22 mouse cellular contexts compared by ENCODE assay signal in genomic region chr11:98892426-98892825, GRCm38 (mm10). TPM values are rescaled to one million over a fixed set of nuclear protein-coding genes. Genes with fewer than 3 reads are reported as not detected.
DNase-seq lines count a peak whose midpoint lies in the region; ATAC-seq and TF ChIP-seq lines count a peak whose summit lies in the region.
"Had no signal": no experiment of that assay in that cellular context is flagged by ENCODE, and none has a peak within 500 bp of the region (broad histone marks: within the 10 kb centered on the region; RNA-seq: fewer than 3 reads in every experiment).

No protein-coding gene starts in this region.

- peak; percentile 20; the same call in 1 of the 2 replicates for ATAC-seq in kidney, embryonic 14.5 days (ENCODE audit: low FRiP score, low TSS enrichment)
- ATAC-seq in embryonic facial prominence, embryonic 13.5 days (ENCODE audit: insufficient number of reproducible peaks, insufficient read depth, low FRiP score, low TSS enrichment, low read depth): no peak
- no peak for ATAC-seq in stomach, embryonic 15.5 days (ENCODE audit: insufficient read depth, low FRiP score, low read depth)
- no peak for ATAC-seq in kidney, embryonic 16.5 days (ENCODE audit: low FRiP score, low TSS enrichment)
- ATAC-seq in forebrain, embryonic 13.5 days: no peak
- ATAC-seq: intestine, postnatal 0 days had no signal

- H3K27me3 ChIP-seq in kidney, embryonic 14.5 days (ENCODE audit: control insufficient read depth, insufficient read depth, low read length): no peaks in the 10 kb centered on the region
- no peaks in the 10 kb centered on the region for H3K27me3 ChIP-seq in kidney, adult 2 months (replicated peaks; ENCODE audit: control insufficient read depth, insufficient read depth, low read length)
- H3K27me3 ChIP-seq in embryonic facial prominence, embryonic 13.5 days: no peaks in the 10 kb centered on the region
- H3K27me3 ChIP-seq in stomach, embryonic 15.5 days (replicated peaks): no peaks in the 10 kb centered on the region
- no peaks in the 10 kb centered on the region for H3K27me3 ChIP-seq in kidney, embryonic 16.5 days (ENCODE audit: insufficient read depth, low read length)
- H3K27me3 ChIP-seq in forebrain, embryonic 13.5 days: no peaks in the 10 kb centered on the region
- H3K27me3 ChIP-seq: hindbrain, embryonic 15.5 days; neural tube, embryonic 15.5 days had no signal

- no peaks in the 10 kb centered on the region for H3K9me3 ChIP-seq in kidney, embryonic 14.5 days (ENCODE audit: control insufficient read depth, low read length)
- H3K9me3 ChIP-seq in ES-E14 (ENCODE audit: control insufficient read depth, insufficient read depth, low read depth, low read length): no peaks in the 10 kb centered on the region
- H3K9me3 ChIP-seq in embryonic facial prominence, embryonic 13.5 days: no peaks in the 10 kb centered on the region
- no peaks in the 10 kb centered on the region for H3K9me3 ChIP-seq in stomach, embryonic 15.5 days
- H3K9me3 ChIP-seq in kidney, embryonic 16.5 days (ENCODE audit: low read length): no peaks in the 10 kb centered on the region
- H3K9me3 ChIP-seq in forebrain, embryonic 13.5 days (replicated peaks): no peaks in the 10 kb centered on the region
- H3K9me3 ChIP-seq: hindbrain, embryonic 15.5 days; neural tube, embryonic 15.5 days had no signal

- no peak for DNase-seq in kidney, adult 2 months
- no peak for DNase-seq in ES-E14 (ENCODE audit: low read depth, low spot score)
- DNase-seq: B cell, adult 2 months; cerebellum, adult 11 months; cerebellum, postnatal 14 days; embryo, embryonic 11 days; gastrocnemius, postnatal 14 days; heart, postnatal 10 days; kidney, postnatal 14 days; lung, postnatal 36 days; right cerebral cortex, postnatal 25 days; thymus, adult 18-20 months had no signal

- TF ChIP-seq CTCF in kidney, adult 2 months (conservative IDR thresholded peaks at IDR 0.05; ENCODE audit: insufficient read depth, insufficient read length, low read depth, low read length): no peak

- H3K36me3 ChIP-seq in kidney, embryonic 14.5 days (ENCODE audit: control insufficient read depth, insufficient read depth, low read length): peaks cover 88% of the 10 kb centered on the region
- peaks cover 3% of the 10 kb centered on the region for H3K36me3 ChIP-seq in kidney, adult 2 months (ENCODE audit: control insufficient read depth, insufficient read depth, low read length)
- peaks cover 10% of the 10 kb centered on the region; the same call in 1 of the 2 replicates for H3K36me3 ChIP-seq in ES-E14 (ENCODE audit: control insufficient read depth, insufficient read depth, low read length, poor library complexity, severe bottlenecking)
- peaks cover 96% of the 10 kb centered on the region for H3K36me3 ChIP-seq in embryonic facial prominence, embryonic 13.5 days
- H3K36me3 ChIP-seq in stomach, embryonic 15.5 days: peaks cover 56% of the 10 kb centered on the region
- peaks cover 73% of the 10 kb centered on the region for H3K36me3 ChIP-seq in kidney, embryonic 16.5 days (ENCODE audit: insufficient read depth, low read length)
- peaks cover 93% of the 10 kb centered on the region for H3K36me3 ChIP-seq in forebrain, embryonic 13.5 days (ENCODE audit: poor library complexity, severe bottlenecking)

- H3K9ac ChIP-seq in kidney, embryonic 14.5 days (ENCODE audit: low read depth, low read length): no peak overlapping the region
- H3K9ac ChIP-seq in ES-E14 (ENCODE audit: insufficient read depth, low read depth, low read length, poor library complexity, severe bottlenecking): no peak overlapping the region
- no peak overlapping the region for H3K9ac ChIP-seq in embryonic facial prominence, embryonic 13.5 days
- H3K9ac ChIP-seq in stomach, embryonic 15.5 days: no peak overlapping the region
- no peak overlapping the region for H3K9ac ChIP-seq in kidney, embryonic 16.5 days (replicated peaks; ENCODE audit: low read length)
- H3K9ac ChIP-seq in forebrain, embryonic 13.5 days: no peak overlapping the region
- H3K9ac ChIP-seq: hindbrain, embryonic 15.5 days; neural tube, embryonic 15.5 days had no signal

- no peak overlapping the region for H3K27ac ChIP-seq in kidney, embryonic 14.5 days (ENCODE audit: low read depth, low read length)
- no peak overlapping the region for H3K27ac ChIP-seq in kidney, adult 2 months (ENCODE audit: insufficient read depth, low read depth, low read length)
- no peak overlapping the region for H3K27ac ChIP-seq in ES-E14 (ENCODE audit: insufficient read depth, low read depth, low read length, poor library complexity, severe bottlenecking)
- 0 out of 2 replicates have a peak overlapping the region, but pooled peaks have one; percentile 61 for H3K27ac ChIP-seq in embryonic facial prominence, embryonic 13.5 days
- H3K27ac ChIP-seq in stomach, embryonic 15.5 days: 0 out of 2 replicates have a peak overlapping the region, but pooled peaks have one; percentile 21
- no peak overlapping the region for H3K27ac ChIP-seq in kidney, embryonic 16.5 days (ENCODE audit: low read length)
- H3K27ac ChIP-seq in forebrain, embryonic 13.5 days: no peak overlapping the region
- H3K27ac ChIP-seq: hindbrain, embryonic 15.5 days; neural tube, embryonic 15.5 days had no signal

- 66% methylated on average over 5 of the region's 5 CpGs for WGBS in kidney, embryonic 14.5 days
- 83% methylated on average over 5 of the region's 5 CpGs for WGBS in kidney, adult 2 months
- WGBS in embryonic facial prominence, embryonic 13.5 days: 57% methylated on average over 5 of the region's 5 CpGs
- WGBS in stomach, embryonic 15.5 days: 59% methylated on average over 5 of the region's 5 CpGs
- 62% methylated on average over 5 of the region's 5 CpGs for WGBS in kidney, embryonic 16.5 days
- WGBS in forebrain, embryonic 13.5 days: 34% methylated on average over 5 of the region's 5 CpGs

- H3K4me2 ChIP-seq in kidney, embryonic 14.5 days (replicated peaks; ENCODE audit: low read depth, low read length): no peak overlapping the region
- H3K4me2 ChIP-seq in embryonic facial prominence, embryonic 13.5 days: peak overlapping the region; percentile 32; the same call in 1 of the 2 replicates
- no peak overlapping the region for H3K4me2 ChIP-seq in stomach, embryonic 15.5 days
- no peak overlapping the region for H3K4me2 ChIP-seq in kidney, embryonic 16.5 days (replicated peaks; ENCODE audit: low read depth, low read length)
- H3K4me2 ChIP-seq in forebrain, embryonic 13.5 days: no peak overlapping the region
- H3K4me2 ChIP-seq: hindbrain, embryonic 15.5 days; liver, embryonic 11.5 days; midbrain, embryonic 11.5 days; neural tube, embryonic 15.5 days had no signal

- H3K4me1 ChIP-seq in kidney, embryonic 14.5 days (ENCODE audit: control insufficient read depth, insufficient read depth, low read length): no peaks in the 10 kb centered on the region
- H3K4me1 ChIP-seq in kidney, adult 2 months (ENCODE audit: control insufficient read depth, insufficient read depth, low read length): no peaks in the 10 kb centered on the region
- H3K4me1 ChIP-seq in ES-E14 (ENCODE audit: control insufficient read depth in 2 of 2, insufficient read depth in 2 of 2, low read length in 2 of 2, poor library complexity in 1 of 2): peaks cover 0 to 14% of the 10 kb centered on the region in 2 experiments; a peak in 2 of 4 replicates
- peaks cover 10% of the 10 kb centered on the region for H3K4me1 ChIP-seq in embryonic facial prominence, embryonic 13.5 days
- H3K4me1 ChIP-seq in stomach, embryonic 15.5 days: 0 out of 2 replicates have a peak, but pooled peaks cover 3% of the 10 kb centered on the region
- no peaks in the 10 kb centered on the region for H3K4me1 ChIP-seq in kidney, embryonic 16.5 days (ENCODE audit: insufficient read depth, low read length)
- H3K4me1 ChIP-seq in forebrain, embryonic 13.5 days: peaks cover 7% of the 10 kb centered on the region
- H3K4me1 ChIP-seq: hindbrain, embryonic 15.5 days; neural tube, embryonic 15.5 days had no signal

- no peak overlapping the region for H3K4me3 ChIP-seq in kidney, embryonic 14.5 days (ENCODE audit: low read length)
- H3K4me3 ChIP-seq in kidney, adult 2 months (ENCODE audit: insufficient read depth, low read depth, low read length): no peak overlapping the region
- H3K4me3 ChIP-seq in ES-E14 (ENCODE audit: insufficient read depth in 1 of 2, low read depth in 1 of 2, low read length in 2 of 2, poor library complexity in 1 of 2, severe bottlenecking in 1 of 2): peak overlapping the region; percentile 5 to 25; a peak in 2 of 4 replicates
- no peak overlapping the region for H3K4me3 ChIP-seq in embryonic facial prominence, embryonic 13.5 days
- H3K4me3 ChIP-seq in stomach, embryonic 15.5 days (replicated peaks): no peak overlapping the region
- no peak overlapping the region for H3K4me3 ChIP-seq in kidney, embryonic 16.5 days (ENCODE audit: low read length)
- no peak overlapping the region for H3K4me3 ChIP-seq in forebrain, embryonic 13.5 days
- H3K4me3 ChIP-seq: hindbrain, embryonic 15.5 days; neural tube, embryonic 15.5 days had no signal

- TF ChIP-seq POLR2A in kidney, adult 2 months (IDR thresholded peaks at IDR 0.05; ENCODE audit: low read depth, low read length): no peak

- in situ Hi-C loops in ES-E14 (cut with MboI; ENCODE audit: low sequenced_read_pairs in 2 of 2, unreplicated experiment in 2 of 2): no loop called here

RNA-seq across cellular contexts. Expression of gene Cdc6, which starts 15.2 kb away (rescaled TPM):
- polyA plus RNA-seq in kidney, embryonic 14.5 days (2014; fragmentation: Nextera tagmentation; extraction: Ambion mirVana): 32.5 and 44.1 TPM in 2 replicates
- 0.11 and 0.14 TPM in 2 replicates for polyA plus RNA-seq in kidney, adult 2 months (2012; rRNA removed)
- 32.7 and 51.3 TPM in 2 replicates for total RNA-seq in ES-E14 (2012; rRNA removed)
- polyA plus RNA-seq in embryonic facial prominence, embryonic 13.5 days (2015; fragmentation: Nextera tagmentation; extraction: Ambion mirVana): 26.9 and 31.5 TPM in 2 replicates
- polyA plus RNA-seq in stomach, embryonic 15.5 days (2015; fragmentation: Nextera tagmentation; extraction: Ambion mirVana): 28.8 and 30.3 TPM in 2 replicates
- polyA plus RNA-seq in kidney, embryonic 16.5 days (2015; fragmentation: Nextera tagmentation; extraction: Ambion mirVana): 36.2 and 38.6 TPM in 2 replicates
- 23.0 and 26.9 TPM in 2 replicates for polyA plus RNA-seq in forebrain, embryonic 13.5 days (2015; fragmentation: Nextera tagmentation; extraction: Ambion mirVana)

RNA-seq across cellular contexts. Expression of gene Wipf2, which starts 29.0 kb away (rescaled TPM):
- 6.5 and 6.7 TPM in 2 replicates for polyA plus RNA-seq in kidney, embryonic 14.5 days (2014; fragmentation: Nextera tagmentation; extraction: Ambion mirVana)
- 8.7 and 9.9 TPM in 2 replicates for polyA plus RNA-seq in kidney, adult 2 months (2012; rRNA removed)
- 4.7 and 5.8 TPM in 2 replicates for total RNA-seq in ES-E14 (2012; rRNA removed)
- 6.3 and 6.8 TPM in 2 replicates for polyA plus RNA-seq in embryonic facial prominence, embryonic 13.5 days (2015; fragmentation: Nextera tagmentation; extraction: Ambion mirVana)
- polyA plus RNA-seq in stomach, embryonic 15.5 days (2015; fragmentation: Nextera tagmentation; extraction: Ambion mirVana): 4.5 and 5.0 TPM in 2 replicates
- 5.4 and 5.9 TPM in 2 replicates for polyA plus RNA-seq in kidney, embryonic 16.5 days (2015; fragmentation: Nextera tagmentation; extraction: Ambion mirVana)
- 5.0 and 5.4 TPM in 2 replicates for polyA plus RNA-seq in forebrain, embryonic 13.5 days (2015; fragmentation: Nextera tagmentation; extraction: Ambion mirVana)

RNA-seq across cellular contexts. Expression of gene Rara, which starts 35.2 kb away (rescaled TPM):
- 27.7 and 36.7 TPM in 2 replicates for polyA plus RNA-seq in kidney, embryonic 14.5 days (2014; fragmentation: Nextera tagmentation; extraction: Ambion mirVana)
- polyA plus RNA-seq in kidney, adult 2 months (2012; rRNA removed): 18.0 and 19.6 TPM in 2 replicates
- total RNA-seq in ES-E14 (2012; rRNA removed): 25.8 and 30.1 TPM in 2 replicates
- polyA plus RNA-seq in embryonic facial prominence, embryonic 13.5 days (2015; fragmentation: Nextera tagmentation; extraction: Ambion mirVana): 39.4 and 44.7 TPM in 2 replicates
- 34.0 and 41.0 TPM in 2 replicates for polyA plus RNA-seq in stomach, embryonic 15.5 days (2015; fragmentation: Nextera tagmentation; extraction: Ambion mirVana)
- polyA plus RNA-seq in kidney, embryonic 16.5 days (2015; fragmentation: Nextera tagmentation; extraction: Ambion mirVana): 31.4 and 32.5 TPM in 2 replicates
- polyA plus RNA-seq in forebrain, embryonic 13.5 days (2015; fragmentation: Nextera tagmentation; extraction: Ambion mirVana): 8.7 and 10.2 TPM in 2 replicates

RNA-seq across cellular contexts. Expression of gene Rapgefl1, which starts 55.8 kb away (rescaled TPM):
- 1.6 and 2.4 TPM in 2 replicates for polyA plus RNA-seq in kidney, embryonic 14.5 days (2014; fragmentation: Nextera tagmentation; extraction: Ambion mirVana)
- 4.2 and 4.7 TPM in 2 replicates for polyA plus RNA-seq in kidney, adult 2 months (2012; rRNA removed)
- 0.98 and 1.4 TPM in 2 replicates for total RNA-seq in ES-E14 (2012; rRNA removed)
- 3.9 and 4.7 TPM in 2 replicates for polyA plus RNA-seq in embryonic facial prominence, embryonic 13.5 days (2015; fragmentation: Nextera tagmentation; extraction: Ambion mirVana)
- polyA plus RNA-seq in stomach, embryonic 15.5 days (2015; fragmentation: Nextera tagmentation; extraction: Ambion mirVana): 3.8 and 4.1 TPM in 2 replicates
- polyA plus RNA-seq in kidney, embryonic 16.5 days (2015; fragmentation: Nextera tagmentation; extraction: Ambion mirVana): 1.8 and 2.0 TPM in 2 replicates
- 2.4 and 3.0 TPM in 2 replicates for polyA plus RNA-seq in forebrain, embryonic 13.5 days (2015; fragmentation: Nextera tagmentation; extraction: Ambion mirVana)

Comparison
In these comparisons a context has a peak if more than half of its experiments do, and no peak if none do; other contexts are left out.
1. RNA of gene Cdc6, which starts 15.2 kb away (polyA plus RNA-seq): 32.5 to 44.1 TPM in kidney, embryonic 14.5 days, 36.2 to 38.6 TPM in kidney, embryonic 16.5 days, 26.9 to 31.5 TPM in embryonic facial prominence, embryonic 13.5 days, 28.8 to 30.3 TPM in stomach, embryonic 15.5 days and 23.0 to 26.9 TPM in forebrain, embryonic 13.5 days; 0.11 to 0.14 TPM in kidney, adult 2 months; every median in the first group is over 10 times any median in the second.
2. H3K27ac ChIP-seq: peak in embryonic facial prominence, embryonic 13.5 days (single experiment) and stomach, embryonic 15.5 days (single experiment); none in kidney, embryonic 14.5 days (single experiment), kidney, adult 2 months (single experiment), ES-E14 (single experiment), kidney, embryonic 16.5 days (single experiment) and forebrain, embryonic 13.5 days (single experiment).
3. H3K4me3 ChIP-seq: peak in ES-E14 (2 of 2); none in kidney, embryonic 14.5 days (single experiment), kidney, adult 2 months (single experiment), embryonic facial prominence, embryonic 13.5 days (single experiment), stomach, embryonic 15.5 days (single experiment), kidney, embryonic 16.5 days (single experiment) and forebrain, embryonic 13.5 days (single experiment).